Mouse (Mus musculus): ENCODE measurements around the gene Fam210b. TPM values are rescaled to one million over a fixed set of nuclear protein-coding genes. Genes with fewer than 3 reads are reported as not detected.
"Not testable (repeated sequence)": the region's sequence is repeated elsewhere in the genome, so short reads cannot be mapped to it uniquely, and the experiment has no call there.

Gene Fam210b
- 32.6 and 34.0 TPM in 2 replicates for polyA plus RNA-seq (2016; fragmentation: Nextera tagmentation; extraction: Ambion mirVana)

GRCm38 (mm10) chr2:172345258-172345738, at the start of gene Fam210b:
Gene Fam210b (plus strand): TSS chr2:172345565.
- Histone ChIP-seq H3K4me1 (replicated peaks) (peaks cover 54% of the 10 kb centered on the region), H3K4me3 (peak within 1 kb of the TSS; percentile 81), H3K9me3 (no peaks in the 10 kb centered on the region), H3K36me3 (no peaks in the 10 kb centered on the region), H3K27me3 (ENCODE audit: insufficient read depth, poor library complexity, severe bottlenecking) (peaks cover 3% of the 10 kb centered on the region), H3K27ac (peak within 1 kb of the TSS; percentile 89)
- WGBS = 1% methylated on average over 35 of the region's 35 CpGs
- peak; percentile 96 for DNase-seq (ENCODE audit: low spot score)

- no peaks in the 10 kb centered on the region for H3K9me3 ChIP-seq
- no peaks in the 10 kb centered on the region for H3K36me3 ChIP-seq
- 61% methylated on average over 1 of the region's 1 CpGs for WGBS
- H3K4me1 ChIP-seq (replicated peaks) = peaks cover 25% of the 10 kb centered on the region
- H3K4me3 ChIP-seq = no peak overlapping the region
- DNase-seq (ENCODE audit: low spot score) = no peak
- H3K27me3 ChIP-seq (ENCODE audit: insufficient read depth, poor library complexity, severe bottlenecking) = peaks cover 22% of the 10 kb centered on the region; the same call in 1 of the 2 replicates
- no peak overlapping the region; the same call in 1 of the 2 replicates for H3K27ac ChIP-seq
Observed at GRCm38 (mm10) chr2:172298083-172298482, 47.3 kb upstream of the Fam210b start.

- Histone ChIP-seq H3K36me3 (no peaks in the 10 kb centered on the region), H3K27me3 (ENCODE audit: insufficient read depth, poor library complexity, severe bottlenecking) (peaks cover 22% of the 10 kb centered on the region; the same call in 1 of the 2 replicates), H3K4me3 (no peak overlapping the region), H3K9me3 (no peaks in the 10 kb centered on the region), H3K4me1 (replicated peaks) (peaks cover 23% of the 10 kb centered on the region), H3K27ac (peak overlapping the region; percentile 70; the same call in 1 of the 2 replicates)
- DNase-seq (ENCODE audit: low spot score) = no peak
- 33% methylated on average over 1 of the region's 1 CpGs for WGBS
Observed at GRCm38 (mm10) chr2:172298542-172298941, 46.8 kb upstream of the Fam210b start.

GRCm38 (mm10) chr2:172299126-172299921, 46.0 kb upstream of the Fam210b start:
- H3K4me1 ChIP-seq (replicated peaks) = peaks cover 25% of the 10 kb centered on the region
- peak; percentile 46 for DNase-seq (ENCODE audit: low spot score)
- peaks cover 22% of the 10 kb centered on the region; the same call in 1 of the 2 replicates for H3K27me3 ChIP-seq (ENCODE audit: insufficient read depth, poor library complexity, severe bottlenecking)
- 11% methylated on average over 14 of the region's 14 CpGs for WGBS
- H3K4me3 ChIP-seq = peak overlapping the region; percentile 26
- no peaks in the 10 kb centered on the region for H3K36me3 ChIP-seq
- no peaks in the 10 kb centered on the region for H3K9me3 ChIP-seq
- peak overlapping the region; percentile 70 for H3K27ac ChIP-seq

GRCm38 (mm10) chr2:172302396-172302795, 43.0 kb upstream of the Fam210b start:
- DNase-seq (ENCODE audit: low spot score) = no peak
- 93% methylated on average over 5 of the region's 5 CpGs for WGBS
- H3K27ac ChIP-seq = no peak overlapping the region

GRCm38 (mm10) chr2:172304118-172304708, 41.2 kb upstream of the Fam210b start:
- DNase-seq (ENCODE audit: low spot score) = no peak
- Histone ChIP-seq H3K9me3 (no peaks in the 10 kb centered on the region), H3K4me3 (no peak overlapping the region), H3K36me3 (no peaks in the 10 kb centered on the region), H3K27me3 (ENCODE audit: insufficient read depth, poor library complexity, severe bottlenecking) (0 out of 2 replicates have a peak, but pooled peaks cover 10% of the 10 kb centered on the region), H3K4me1 (replicated peaks) (peaks cover 18% of the 10 kb centered on the region), H3K27ac (no peak overlapping the region)
- 60% methylated on average over 8 of the region's 8 CpGs for WGBS

More at GRCm38 (mm10) chr2:172302396-172302795, 43.0 kb upstream of the Fam210b start:
- Histone ChIP-seq H3K36me3 (no peaks in the 10 kb centered on the region), H3K4me1 (replicated peaks) (peaks cover 28% of the 10 kb centered on the region), H3K9me3 (no peaks in the 10 kb centered on the region), H3K4me3 (no peak overlapping the region), H3K27me3 (ENCODE audit: insufficient read depth, poor library complexity, severe bottlenecking) (peaks cover 16% of the 10 kb centered on the region; the same call in 1 of the 2 replicates)

GRCm38 (mm10) chr2:172305546-172305945, 39.8 kb upstream of the Fam210b start:
- not testable (repeated sequence) for H3K27ac ChIP-seq; DNase-seq (ENCODE audit: low spot score); H3K4me1 ChIP-seq (replicated peaks); H3K36me3 ChIP-seq; H3K9me3 ChIP-seq; H3K4me3 ChIP-seq; H3K27me3 ChIP-seq (ENCODE audit: insufficient read depth, poor library complexity, severe bottlenecking)
- 80% methylated on average over 7 of the region's 7 CpGs for WGBS

- Histone ChIP-seq H3K36me3 (no peaks in the 10 kb centered on the region), H3K4me1 (replicated peaks) (peaks cover 5% of the 10 kb centered on the region; the same call in 1 of the 2 replicates), H3K4me3 (no peak overlapping the region), H3K27ac (no peak overlapping the region), H3K27me3 (ENCODE audit: insufficient read depth, poor library complexity, severe bottlenecking) (no peaks in the 10 kb centered on the region), H3K9me3 (no peaks in the 10 kb centered on the region)
- no peak for DNase-seq (ENCODE audit: low spot score)
- WGBS = 82% methylated on average over 4 of the region's 4 CpGs
Observed at GRCm38 (mm10) chr2:172306544-172306943, 38.8 kb upstream of the Fam210b start.

GRCm38 (mm10) chr2:172311731-172312130, 33.6 kb upstream of the Fam210b start:
- no peaks in the 10 kb centered on the region for H3K27me3 ChIP-seq (ENCODE audit: insufficient read depth, poor library complexity, severe bottlenecking)
- WGBS = 94% methylated on average over 9 of the region's 9 CpGs
- H3K36me3 ChIP-seq = no peaks in the 10 kb centered on the region
- no peak for DNase-seq (ENCODE audit: low spot score)
- no peak overlapping the region for H3K4me3 ChIP-seq
- no peak overlapping the region for H3K27ac ChIP-seq
- H3K9me3 ChIP-seq = 0 out of 2 replicates have a peak, but pooled peaks cover 7% of the 10 kb centered on the region
- H3K4me1 ChIP-seq (replicated peaks) = no peaks in the 10 kb centered on the region

GRCm38 (mm10) chr2:172320878-172321277, 24.5 kb upstream of the Fam210b start:
- WGBS = 18% methylated on average over 9 of the region's 9 CpGs
- Histone ChIP-seq H3K9me3 (no peaks in the 10 kb centered on the region), H3K4me1 (replicated peaks) (no peaks in the 10 kb centered on the region), H3K4me3 (no peak overlapping the region), H3K27ac (no peak overlapping the region), H3K36me3 (no peaks in the 10 kb centered on the region), H3K27me3 (ENCODE audit: insufficient read depth, poor library complexity, severe bottlenecking) (no peaks in the 10 kb centered on the region)
- peak; percentile 81 for DNase-seq (ENCODE audit: low spot score)

- H3K9me3 ChIP-seq = no peaks in the 10 kb centered on the region
- H3K27ac ChIP-seq = no peak overlapping the region
- no peak for DNase-seq (ENCODE audit: low spot score)
- no peaks in the 10 kb centered on the region for H3K36me3 ChIP-seq
- peaks cover 22% of the 10 kb centered on the region for H3K27me3 ChIP-seq (ENCODE audit: insufficient read depth, poor library complexity, severe bottlenecking)
- peaks cover 8% of the 10 kb centered on the region for H3K4me1 ChIP-seq (replicated peaks)
- no peak overlapping the region for H3K4me3 ChIP-seq
- 56% methylated on average over 8 of the region's 8 CpGs for WGBS
Observed at GRCm38 (mm10) chr2:172328248-172328647, 17.1 kb upstream of the Fam210b start.

GRCm38 (mm10) chr2:172329179-172329578, 16.2 kb upstream of the Fam210b start:
- Histone ChIP-seq H3K27me3 (ENCODE audit: insufficient read depth, poor library complexity, severe bottlenecking) (peaks cover 22% of the 10 kb centered on the region), H3K36me3 (no peaks in the 10 kb centered on the region), H3K27ac (no peak overlapping the region), H3K4me3 (peak overlapping the region; percentile 20; the same call in 1 of the 2 replicates), H3K4me1 (replicated peaks) (peaks cover 17% of the 10 kb centered on the region), H3K9me3 (no peaks in the 10 kb centered on the region)
- WGBS = 6% methylated on average over 13 of the region's 13 CpGs
- peak; percentile 76 for DNase-seq (ENCODE audit: low spot score)

All from hindbrain, embryonic 10.5 days (tissue).